Mouse (Mus musculus) testis, postnatal 14 days (tissue): ENCODE results near the gene Nmb.

ENCODE experiments used
- DNase-seq: peaks from one replicate; pipeline ENCODE4 v3.0.0; 2021; ENCODE audit warnings: low spot score

The Nmb gene

GRCm38 (mm10) chr7:80897721-80898120 lies 7.2 kb downstream of the Nmb start:
- DNase-seq: no peak

- no peak for DNase-seq
Measured at GRCm38 (mm10) chr7:80897134-80897533, 7.7 kb downstream of the Nmb start.

- DNase-seq: no peak
Measured at GRCm38 (mm10) chr7:80894815-80895519, 9.9 kb downstream of the Nmb start.

- no peak for DNase-seq
Measured at GRCm38 (mm10) chr7:80894196-80894595, 10.7 kb downstream of the Nmb start.

GRCm38 (mm10) chr7:80893753-80894129 lies 11.1 kb downstream of the Nmb start:
- peak; percentile 36 for DNase-seq

- DNase-seq: no peak
Measured at GRCm38 (mm10) chr7:80893086-80893752, 11.7 kb downstream of the Nmb start.

GRCm38 (mm10) chr7:80889841-80890241 lies 15.0 kb downstream of the Nmb start:
- no peak for DNase-seq

- peak; percentile 58 for DNase-seq
Measured at GRCm38 (mm10) chr7:80889021-80889511, 15.8 kb downstream of the Nmb start.

GRCm38 (mm10) chr7:80888595-80888994 lies 16.3 kb downstream of the Nmb start:
- DNase-seq: peak; percentile 30

GRCm38 (mm10) chr7:80885666-80886065 lies 19.2 kb downstream of the Nmb start:
- DNase-seq: no peak

- peak; percentile 56 for DNase-seq
Measured at GRCm38 (mm10) chr7:80882830-80883505, 21.9 kb downstream of the Nmb start.

GRCm38 (mm10) chr7:80875727-80876126 lies 29.1 kb downstream of the Nmb start:
- DNase-seq: no peak

GRCm38 (mm10) chr7:80873631-80874030 lies 31.2 kb downstream of the Nmb start:
- no peak for DNase-seq

GRCm38 (mm10) chr7:80873038-80873437 lies 31.8 kb downstream of the Nmb start:
- DNase-seq: no peak

- no peak for DNase-seq
Measured at GRCm38 (mm10) chr7:80868686-80869085, 36.2 kb downstream of the Nmb start.

- no peak for DNase-seq
Measured at GRCm38 (mm10) chr7:80866514-80867147, 38.2 kb downstream of the Nmb start.

- DNase-seq: no peak
Measured at GRCm38 (mm10) chr7:80865521-80865920, 39.4 kb downstream of the Nmb start.

GRCm38 (mm10) chr7:80864831-80865230 lies 40.0 kb downstream of the Nmb start:
- no peak for DNase-seq

- DNase-seq: no peak
Measured at GRCm38 (mm10) chr7:80864151-80864550, 40.7 kb downstream of the Nmb start.

GRCm38 (mm10) chr7:80863520-80863919 lies 41.4 kb downstream of the Nmb start:
- DNase-seq: no peak

- no peak for DNase-seq
Measured at GRCm38 (mm10) chr7:80862475-80862874, 42.4 kb downstream of the Nmb start.

- peak; percentile 95 for DNase-seq
Measured at GRCm38 (mm10) chr7:80860729-80861274, 44.1 kb downstream of the Nmb start, which contains the start of gene Zscan2. Zscan2 (plus strand) TSS chr7:80860920.
